Mouse (Mus musculus) hindbrain, embryonic 15.5 days (tissue): ENCODE results near the gene Stk33. TPM values are rescaled to one million over a fixed set of nuclear protein-coding genes. Genes with fewer than 3 reads are reported as not detected.
"Not testable (repeated sequence)": the region's sequence is repeated elsewhere in the genome, so short reads cannot be mapped to it uniquely, and the experiment has no call there.

Source experiments
- ATAC-seq: fragments of 200-750 bp; cut with Nextera tagmentation; 2 replicates; pipeline ENCODE4 v1.8.0; 2017; ENCODE audit warnings: low read depth, moderate number of reproducible peaks, moderate TSS enrichment; ENCODE audit not compliant: low FRiP score
- H3K27ac ChIP-seq: fragments of 300-500 bp; sonication (generic); replicated peaks from 2 replicates; pipeline ENCODE4 v1.5.1; 2015; ENCODE audit warnings: mild to moderate bottlenecking, inconsistent platforms
- H3K27me3 ChIP-seq: fragments of 300-500 bp; sonication (generic); 2 replicates; pipeline ENCODE4 v1.6.1; 2015; ENCODE audit warnings: control low read depth, inconsistent platforms
- H3K36me3 ChIP-seq: fragments of 300-500 bp; sonication (generic); 2 replicates; pipeline ENCODE4 v1.6.1; 2015; ENCODE audit warnings: control low read depth, inconsistent platforms
- H3K4me1 ChIP-seq: fragments of 300-500 bp; sonication (generic); replicated peaks from 2 replicates; pipeline ENCODE4 v1.6.1; 2015; ENCODE audit warnings: control low read depth, inconsistent platforms
- H3K4me2 ChIP-seq: fragments of 300-500 bp; sonication (generic); 2 replicates; pipeline ENCODE4 v1.6.1; 2015; ENCODE audit warnings: moderate library complexity, mild to moderate bottlenecking, inconsistent platforms
- H3K4me3 ChIP-seq: fragments of 300-500 bp; sonication (generic); 2 replicates; pipeline ENCODE4 v1.5.1; 2015; ENCODE audit warnings: mild to moderate bottlenecking, inconsistent platforms
- H3K9ac ChIP-seq: fragments of 300-500 bp; sonication (generic); 2 replicates; pipeline ENCODE4 v1.6.1; 2015; ENCODE audit warnings: inconsistent platforms
- H3K9me3 ChIP-seq: fragments of 300-500 bp; sonication (generic); 2 replicates; pipeline ENCODE4 v1.6.1; 2016; ENCODE audit warnings: control low read depth, inconsistent platforms
- WGBS: fragments of 180-500 bp; shearing (Covaris S2); methylation state at CpG from one replicate; pipeline ENCODE4 v1.1.7; 2015; 5-methylcytosine and 5-hydroxymethylcytosine counted together
- polyA plus RNA-seq: library from polyadenylated mRNA; unstranded; fragments of >200 nt; fragmentation: Nextera tagmentation; extraction: Ambion mirVana; gene quantifications from 2 replicates; pipeline ENCODE4 v1.2.1, GENCODE M21; 2015

Stk33 gene
- polyA plus RNA-seq, 1 experiment from 2014 or later = 7.2 TPM

DNA sequence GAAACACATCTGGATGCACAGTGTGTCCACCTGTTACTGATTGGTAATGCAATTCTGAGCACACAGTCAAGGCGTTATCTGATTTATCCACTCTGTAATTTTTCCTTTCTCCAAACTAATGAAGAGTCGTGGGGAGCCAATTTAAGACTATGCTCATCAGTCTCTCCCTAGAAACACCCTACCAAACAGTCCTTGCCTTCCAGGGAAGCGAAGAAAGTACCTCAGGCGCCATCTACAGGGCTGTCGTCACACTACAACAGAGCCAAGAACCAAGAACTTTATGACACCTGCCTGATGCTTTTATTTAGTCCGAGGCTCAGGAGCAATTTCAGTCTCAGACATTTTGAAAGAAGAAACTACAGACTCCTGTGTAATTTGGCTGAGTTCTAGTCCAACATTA, 6.1 kb upstream of the Stk33 start:
- Histone ChIP-seq H3K27me3 (no peaks in the 10 kb centered on the region), H3K4me1 (no peaks in the 10 kb centered on the region; the same call in 1 of the 2 replicates), H3K36me3 (no peaks in the 10 kb centered on the region), H3K27ac (no peak overlapping the region), H3K4me2 (no peak overlapping the region), H3K4me3 (no peak overlapping the region), H3K9me3 (no peaks in the 10 kb centered on the region), H3K9ac (no peak overlapping the region)
- peak; percentile 43; the same call in 1 of the 2 replicates for ATAC-seq
- WGBS = 10% methylated on average over 6 of the region's 6 CpGs

DNA sequence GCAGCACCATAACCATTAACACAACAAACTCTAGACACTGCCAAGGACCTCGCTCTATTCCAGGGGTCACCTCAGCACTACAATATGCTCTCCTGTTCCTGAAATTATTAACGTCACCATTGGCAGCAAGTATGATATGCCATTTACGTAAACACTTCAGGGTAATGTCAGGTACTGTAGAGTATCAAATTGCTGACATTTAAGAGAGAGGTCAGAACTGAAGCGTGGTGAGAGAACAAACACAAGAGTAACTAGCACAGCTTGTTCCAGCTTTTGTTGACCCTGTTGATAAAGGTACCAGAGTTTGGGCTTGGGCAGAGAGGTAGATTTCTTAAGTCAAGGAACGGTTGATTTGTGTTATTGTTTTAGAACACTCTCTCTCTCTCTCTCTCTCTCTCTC, 3.9 kb upstream of the Stk33 start:
- Histone ChIP-seq H3K36me3 (no peaks in the 10 kb centered on the region), H3K27ac (no peak overlapping the region), H3K4me2 (no peak overlapping the region), H3K4me1 (peaks cover 21% of the 10 kb centered on the region), H3K9ac (no peak overlapping the region), H3K9me3 (no peaks in the 10 kb centered on the region), H3K27me3 (no peaks in the 10 kb centered on the region), H3K4me3 (no peak overlapping the region)
- 86% methylated on average over 5 of the region's 5 CpGs for WGBS
- no peak for ATAC-seq

DNA sequence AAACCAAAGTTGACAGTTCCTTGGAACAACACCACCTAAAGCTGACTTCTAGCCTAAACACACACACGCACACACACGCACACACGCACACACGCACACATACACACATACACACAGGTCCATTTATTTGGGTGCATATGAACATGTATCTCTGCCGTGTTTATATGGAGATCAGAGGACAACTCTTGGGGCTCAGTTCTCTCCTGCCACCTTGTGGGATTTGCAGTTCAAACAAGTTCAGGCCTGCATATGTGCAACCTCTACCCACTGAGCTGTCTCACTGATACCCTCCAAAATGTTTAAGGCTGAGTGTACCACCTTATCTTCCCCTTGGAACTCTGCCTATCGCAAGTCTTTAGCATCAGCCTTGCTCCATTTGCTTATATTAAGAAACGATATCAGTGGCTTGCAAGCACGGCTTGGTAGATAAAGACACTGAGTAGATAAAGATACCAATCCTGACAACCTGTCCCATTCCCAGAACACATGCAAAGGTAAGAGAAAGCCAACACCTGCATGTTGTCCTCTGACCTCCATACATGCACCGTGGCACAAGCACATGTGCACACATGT, 1.9 kb upstream of the Stk33 start:
- peaks cover 21% of the 10 kb centered on the region for H3K4me1 ChIP-seq
- H3K4me3 ChIP-seq = no peak overlapping the region
- H3K4me2 ChIP-seq = peak overlapping the region; percentile 22; the same call in 1 of the 2 replicates
- H3K9ac ChIP-seq = no peak overlapping the region
- 83% methylated on average over 9 of the region's 9 CpGs for WGBS
- no peak overlapping the region for H3K27ac ChIP-seq
- H3K27me3 ChIP-seq = no peaks in the 10 kb centered on the region
- no peak for ATAC-seq
- no peaks in the 10 kb centered on the region for H3K9me3 ChIP-seq
- H3K36me3 ChIP-seq = no peaks in the 10 kb centered on the region

DNA sequence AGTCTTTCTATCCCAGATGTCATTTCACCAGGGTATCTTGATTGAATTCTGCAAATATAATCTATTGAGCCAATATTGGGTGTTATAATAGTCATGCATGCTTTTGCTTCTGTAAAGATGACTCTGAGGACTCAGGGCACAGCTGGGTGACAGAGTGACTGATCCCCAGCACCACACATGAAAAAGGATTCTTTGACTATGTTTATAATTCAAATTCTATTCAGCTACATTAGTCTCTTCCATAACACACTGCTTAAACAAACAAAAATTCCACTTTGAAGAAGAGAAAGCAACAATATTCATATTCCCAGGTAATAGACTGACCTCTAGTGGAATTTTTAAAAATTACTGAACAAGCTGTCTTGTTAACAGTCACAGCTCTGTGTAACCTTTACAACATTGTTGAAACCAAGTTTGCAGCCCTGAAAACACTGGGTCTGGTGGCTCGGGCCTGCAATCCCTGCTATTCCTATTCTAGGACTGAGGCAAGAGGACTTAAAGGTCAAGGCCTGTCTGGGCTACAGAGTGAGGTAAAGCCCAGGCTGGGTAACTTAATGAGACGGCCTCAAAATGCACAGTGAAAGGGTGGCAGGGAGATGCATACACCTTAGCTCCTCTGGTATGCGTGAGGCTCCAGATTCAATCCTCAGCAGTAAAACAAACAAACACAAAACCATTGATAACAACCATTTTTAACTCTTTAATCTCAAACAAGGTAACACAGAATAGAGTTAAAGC, 14.3 kb downstream of the Stk33 start:
- Histone ChIP-seq H3K27me3 (no peaks in the 10 kb centered on the region), H3K36me3 (no peaks in the 10 kb centered on the region), H3K9ac (no peak overlapping the region), H3K4me1 (no peaks in the 10 kb centered on the region), H3K4me3 (no peak overlapping the region), H3K27ac (no peak overlapping the region), H3K4me2 (no peak overlapping the region), H3K9me3 (no peaks in the 10 kb centered on the region)
- ATAC-seq = peak; percentile 81
- WGBS = 76% methylated on average over 3 of the region's 3 CpGs

DNA sequence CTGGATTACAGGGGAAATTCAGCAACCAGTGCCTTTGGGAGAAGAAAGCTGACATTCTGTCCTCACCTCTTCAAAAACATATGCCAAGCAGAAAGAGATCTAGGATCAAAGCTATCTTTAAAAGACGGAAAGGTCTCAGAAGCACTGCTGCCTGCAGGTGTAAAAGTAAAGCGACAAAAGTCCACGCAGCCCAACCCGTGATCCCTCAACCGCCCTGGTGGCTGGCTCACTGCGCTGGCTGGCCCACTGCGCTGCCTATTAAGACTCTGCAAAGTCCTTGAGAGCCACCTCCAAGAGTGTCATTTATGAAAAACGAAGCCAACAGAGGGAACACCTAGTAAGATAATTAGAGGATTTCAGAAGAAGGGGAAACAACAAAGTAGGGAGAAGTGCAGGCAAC, 16.1 kb downstream of the Stk33 start:
- H3K27me3 ChIP-seq = no peaks in the 10 kb centered on the region
- H3K36me3 ChIP-seq = no peaks in the 10 kb centered on the region
- 78% methylated on average over 8 of the region's 8 CpGs for WGBS
- no peak overlapping the region for H3K9ac ChIP-seq
- H3K4me2 ChIP-seq = no peak overlapping the region
- H3K9me3 ChIP-seq = no peaks in the 10 kb centered on the region
- no peak overlapping the region for H3K27ac ChIP-seq
- no peak for ATAC-seq
- no peaks in the 10 kb centered on the region for H3K4me1 ChIP-seq
- no peak overlapping the region for H3K4me3 ChIP-seq

DNA sequence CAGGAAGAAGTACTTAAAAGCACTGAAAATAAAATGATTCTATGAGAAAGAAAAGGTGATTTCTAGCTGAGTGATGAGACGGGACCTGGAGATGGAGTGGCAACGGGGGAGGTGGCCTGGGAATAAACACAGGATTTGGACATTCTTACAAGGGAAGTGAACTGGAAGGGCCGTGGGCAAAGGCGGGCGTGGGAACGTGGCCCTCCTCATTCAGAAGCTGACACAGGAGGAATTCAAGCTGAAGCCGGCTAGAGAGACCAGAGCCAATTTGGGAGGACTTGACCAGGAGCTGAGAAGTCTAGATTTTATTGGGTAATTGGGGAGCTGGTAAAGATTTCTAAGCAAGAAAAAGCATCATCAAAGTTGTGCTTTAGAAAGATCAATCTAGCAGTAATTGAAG, 33.4 kb downstream of the Stk33 start:
- H3K27me3 ChIP-seq = no peaks in the 10 kb centered on the region
- H3K4me2 ChIP-seq = no peak overlapping the region
- no peaks in the 10 kb centered on the region for H3K36me3 ChIP-seq
- no peak overlapping the region for H3K4me3 ChIP-seq
- no peaks in the 10 kb centered on the region for H3K4me1 ChIP-seq
- 33% methylated on average over 7 of the region's 7 CpGs for WGBS
- no peak for ATAC-seq
- no peak overlapping the region for H3K9ac ChIP-seq
- H3K9me3 ChIP-seq = no peaks in the 10 kb centered on the region
- no peak overlapping the region for H3K27ac ChIP-seq

DNA sequence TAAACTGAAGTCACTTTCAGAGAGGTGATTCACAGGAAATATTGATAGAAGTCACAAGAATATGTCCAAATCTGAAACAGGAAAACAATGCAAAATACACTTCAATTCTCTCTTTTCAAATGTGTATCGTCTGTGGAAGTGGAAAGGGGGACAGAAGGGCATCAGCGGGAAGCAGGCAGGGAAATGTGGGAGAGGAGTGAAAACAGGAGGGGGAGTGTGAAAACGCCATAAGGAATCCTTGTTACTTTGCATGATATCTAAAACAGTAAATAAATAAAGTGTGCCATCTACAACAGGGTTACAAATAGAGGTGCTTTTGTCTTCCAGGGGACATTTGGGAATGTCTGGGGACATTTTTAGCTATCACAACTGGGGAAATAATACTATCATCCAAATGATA, 39.6 kb downstream of the Stk33 start:
- no peaks in the 10 kb centered on the region for H3K4me1 ChIP-seq
- H3K9ac ChIP-seq = no peak overlapping the region
- H3K36me3 ChIP-seq = no peaks in the 10 kb centered on the region
- H3K4me2 ChIP-seq = no peak overlapping the region
- H3K27ac ChIP-seq = no peak overlapping the region
- no peaks in the 10 kb centered on the region for H3K27me3 ChIP-seq
- no peaks in the 10 kb centered on the region for H3K9me3 ChIP-seq
- no peak overlapping the region for H3K4me3 ChIP-seq
- no peak for ATAC-seq
- 67% methylated on average over 3 of the region's 3 CpGs for WGBS

DNA sequence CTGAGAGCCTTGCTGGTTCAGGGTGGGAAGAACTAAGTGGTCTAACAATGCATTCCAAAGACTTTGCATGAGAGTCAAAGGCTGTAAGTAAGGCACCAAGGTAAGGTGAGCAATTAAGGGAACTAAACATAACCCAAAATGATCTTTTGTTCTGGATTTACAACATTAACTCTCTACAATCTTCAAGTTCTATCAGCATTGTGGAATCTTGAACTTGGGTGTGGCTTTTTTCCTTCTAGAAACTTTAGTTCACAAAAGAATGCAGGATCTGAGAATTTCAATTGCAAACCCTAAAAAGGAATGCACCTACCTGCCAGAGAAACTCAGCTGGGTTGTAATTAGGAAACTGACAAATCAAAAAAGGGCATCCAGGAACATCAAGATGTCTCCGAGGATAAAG, 57.8 kb downstream of the Stk33 start:
- Histone ChIP-seq H3K27ac (no peak overlapping the region), H3K4me3 (no peak overlapping the region), H3K9ac (no peak overlapping the region), H3K36me3 (no peaks in the 10 kb centered on the region), H3K27me3 (no peaks in the 10 kb centered on the region), H3K4me1 (no peaks in the 10 kb centered on the region), H3K4me2 (no peak overlapping the region), H3K9me3 (peaks cover 11% of the 10 kb centered on the region; the same call in 1 of the 2 replicates)
- no peak for ATAC-seq
- WGBS = 77% methylated on average over 1 of the region's 1 CpGs

DNA sequence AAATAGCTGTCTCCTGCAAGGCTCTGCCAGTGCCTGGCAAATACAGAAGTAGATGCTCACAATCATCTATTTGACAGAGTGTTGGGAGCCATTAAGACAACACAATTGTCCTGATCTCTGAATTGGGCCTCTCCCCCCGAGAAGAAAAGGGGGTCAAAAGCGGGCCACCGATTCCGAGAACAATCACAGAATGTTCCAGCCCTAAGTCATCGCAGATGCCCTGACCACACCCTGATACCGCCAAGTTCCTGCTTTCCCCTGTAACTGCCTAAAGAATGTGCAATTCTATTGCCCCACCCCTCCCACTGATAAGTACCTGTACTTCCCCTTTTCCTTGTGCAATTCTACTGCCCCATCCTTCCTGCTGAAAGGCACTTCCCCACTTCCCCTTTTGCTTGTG, 65.3 kb downstream of the Stk33 start:
- not testable (repeated sequence) for H3K27ac ChIP-seq, H3K36me3 ChIP-seq, H3K4me1 ChIP-seq, H3K4me2 ChIP-seq, H3K27me3 ChIP-seq, H3K4me3 ChIP-seq, ATAC-seq, H3K9ac ChIP-seq, H3K9me3 ChIP-seq
- 90% methylated on average over 6 of the region's 6 CpGs for WGBS

DNA sequence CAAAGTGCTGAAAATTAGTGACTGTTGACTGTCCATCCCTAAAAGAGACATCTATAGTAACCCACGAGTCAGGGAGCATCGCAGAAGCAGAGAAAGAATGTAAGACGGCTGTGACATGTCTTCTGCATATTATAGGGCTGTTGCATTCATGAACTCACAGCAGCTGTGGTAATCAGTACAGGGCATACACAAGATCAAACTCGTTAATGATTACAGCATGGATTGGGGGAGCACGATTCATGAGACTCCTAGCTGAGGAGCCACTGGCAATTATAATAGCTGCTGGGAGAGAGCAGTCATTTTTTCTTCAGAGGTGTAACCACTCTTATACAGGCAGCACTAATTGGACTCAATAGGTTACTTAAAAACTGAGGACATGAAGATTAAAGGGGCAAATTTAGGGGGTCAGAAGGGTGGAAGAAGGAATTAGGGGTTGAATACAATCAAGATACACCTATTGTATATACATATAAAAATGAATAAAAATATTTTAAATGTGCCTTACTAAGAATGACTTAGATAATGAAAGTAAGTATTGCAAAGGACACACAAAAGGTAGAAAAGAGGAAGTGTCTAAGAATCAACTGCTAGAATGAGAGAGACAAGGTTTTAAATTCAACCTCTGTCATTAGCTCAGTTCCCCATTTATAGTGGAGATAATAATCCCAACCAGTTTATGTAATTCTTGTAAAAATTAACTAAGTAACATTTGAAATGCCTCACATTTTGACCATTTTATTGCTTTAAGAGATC, 80.3 kb downstream of the Stk33 start:
- Histone ChIP-seq H3K4me3 (no peak overlapping the region), H3K27ac (no peak overlapping the region), H3K4me1 (no peaks in the 10 kb centered on the region), H3K9me3 (no peaks in the 10 kb centered on the region), H3K36me3 (no peaks in the 10 kb centered on the region), H3K27me3 (no peaks in the 10 kb centered on the region), H3K9ac (no peak overlapping the region), H3K4me2 (no peak overlapping the region)
- ATAC-seq = no peak
- WGBS = 73% methylated on average over 5 of the region's 5 CpGs

DNA sequence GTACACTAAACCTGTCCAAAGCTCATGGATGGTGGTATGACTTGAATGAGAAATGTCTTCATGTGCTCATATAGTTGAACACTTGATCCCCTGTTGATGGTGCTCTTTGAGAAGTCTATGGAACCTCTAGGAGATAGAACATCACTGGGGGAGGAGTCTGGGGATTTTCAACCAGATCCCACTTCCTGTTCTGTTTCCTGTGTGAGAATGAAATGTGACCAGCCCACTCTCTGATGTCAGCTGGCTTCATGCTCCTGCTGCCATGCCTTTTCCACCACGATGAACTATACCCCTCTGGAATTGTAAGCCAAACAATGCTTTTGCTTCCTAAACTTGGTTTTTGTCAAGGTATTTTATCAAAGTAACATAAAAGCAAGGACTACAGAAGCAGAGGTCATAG, 81.0 kb downstream of the Stk33 start:
- Histone ChIP-seq H3K4me2 (no peak overlapping the region), H3K9ac (no peak overlapping the region), H3K4me3 (no peak overlapping the region), H3K27ac (no peak overlapping the region), H3K9me3 (no peaks in the 10 kb centered on the region), H3K27me3 (no peaks in the 10 kb centered on the region), H3K36me3 (no peaks in the 10 kb centered on the region), H3K4me1 (no peaks in the 10 kb centered on the region)
- 70% methylated on average over 1 of the region's 1 CpGs for WGBS
- no peak for ATAC-seq

DNA sequence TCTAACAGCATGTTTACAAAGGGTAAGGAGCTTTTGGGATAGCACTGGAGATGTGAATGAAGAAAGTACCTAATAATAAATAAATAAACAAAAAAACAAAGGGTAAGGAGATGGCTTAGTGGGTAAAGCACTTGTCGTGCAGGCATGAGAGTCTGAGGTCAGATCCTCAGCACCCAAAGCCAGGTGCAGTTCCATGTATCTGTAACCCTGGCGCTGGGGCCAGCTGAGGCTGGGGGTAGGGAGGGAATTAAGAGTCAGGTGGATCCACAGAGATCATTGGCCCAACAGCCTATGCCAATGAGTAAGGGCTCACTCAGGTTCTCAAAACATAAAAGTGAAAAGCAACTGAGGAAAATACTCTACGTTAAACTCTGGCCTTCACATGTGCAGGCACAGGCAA, 91.6 kb downstream of the Stk33 start:
- H3K4me2 ChIP-seq = no peak overlapping the region
- WGBS = 76% methylated on average over 3 of the region's 3 CpGs

More for the DNA sequence above, 91.6 kb downstream of the Stk33 start:
- Histone ChIP-seq H3K36me3 (no peaks in the 10 kb centered on the region), H3K27ac (no peak overlapping the region), H3K27me3 (no peaks in the 10 kb centered on the region), H3K9ac (no peak overlapping the region), H3K4me1 (no peaks in the 10 kb centered on the region), H3K9me3 (no peaks in the 10 kb centered on the region), H3K4me3 (no peak overlapping the region)
- ATAC-seq = no peak
